Mouse (Mus musculus): Measurements from ENCODE around the gene Fras1. TPM values are rescaled to one million over a fixed set of nuclear protein-coding genes. Genes with fewer than 3 reads are reported as not detected.

Fras1 gene
- polyA plus RNA-seq, 1 experiment from 2014 or later = 10.8 TPM

DNA sequence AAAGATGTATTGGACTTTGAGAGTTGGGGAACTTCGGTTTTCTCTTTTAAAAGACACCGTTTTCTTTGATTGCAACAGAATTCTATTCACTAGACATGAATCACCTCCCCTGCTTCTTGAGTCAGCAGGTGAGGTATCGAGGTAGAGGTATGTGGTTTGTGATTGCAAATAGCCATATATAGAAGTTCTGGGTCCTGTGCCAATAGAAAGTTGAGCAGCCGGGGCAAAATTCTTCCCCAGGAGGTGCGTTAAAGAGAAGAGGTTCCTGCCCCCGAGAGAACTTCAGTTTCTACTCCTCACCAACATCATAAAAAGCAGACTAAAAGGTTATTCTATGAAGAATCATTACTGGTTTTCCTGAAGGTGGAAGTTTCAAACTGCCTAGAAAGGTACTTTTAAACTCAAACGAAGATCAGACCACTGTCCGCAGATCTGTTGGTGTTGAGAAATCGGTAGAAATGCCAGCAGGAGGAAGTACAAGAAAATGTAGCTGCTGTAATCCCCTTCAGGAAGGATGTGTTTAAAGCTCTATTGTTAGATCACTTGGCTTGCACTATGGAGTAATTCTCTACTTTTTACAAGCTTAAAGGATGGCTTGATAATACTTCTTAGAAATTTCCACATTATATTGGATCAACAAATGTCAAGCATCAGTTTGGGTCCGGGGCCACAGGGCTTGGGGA, 420.3 kb downstream of the Fras1 start:
- peak overlapping the region; percentile 70; the same call in 1 of the 2 replicates for H3K4me2 ChIP-seq
- no peak for ATAC-seq (ENCODE audit: low FRiP score)
- H3K27me3 ChIP-seq = peaks cover 26% of the 10 kb centered on the region
- 55% methylated on average over 10 of the region's 10 CpGs for WGBS
- no peaks in the 10 kb centered on the region for H3K36me3 ChIP-seq (replicated peaks)
- peaks cover 9% of the 10 kb centered on the region for H3K4me1 ChIP-seq
- no peaks in the 10 kb centered on the region for H3K9me3 ChIP-seq
- H3K27ac ChIP-seq = no peak overlapping the region
- H3K9ac ChIP-seq = no peak overlapping the region
- no peak overlapping the region for H3K4me3 ChIP-seq (replicated peaks)

DNA sequence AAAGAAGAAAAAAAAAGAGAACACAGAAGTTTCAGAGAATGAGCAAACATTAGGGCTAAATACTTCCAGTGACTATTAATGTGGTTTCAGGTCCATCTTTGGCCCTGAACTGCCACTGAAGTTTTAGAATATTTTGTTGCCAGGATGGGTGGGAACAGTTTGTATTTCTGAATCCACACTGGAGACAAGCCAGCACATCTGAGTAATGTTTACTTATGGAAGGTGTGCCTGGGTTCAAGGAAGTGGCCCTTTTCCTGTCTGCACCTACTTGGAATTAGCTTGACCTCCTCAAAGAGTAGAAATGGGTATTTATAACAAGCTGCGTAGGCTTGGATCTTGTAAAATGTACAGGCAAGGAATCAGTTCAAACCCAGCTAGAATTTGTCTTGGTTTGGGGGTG, 422.0 kb downstream of the Fras1 start:
- Histone ChIP-seq H3K4me3 (replicated peaks) (no peak overlapping the region), H3K27me3 (peaks cover 26% of the 10 kb centered on the region), H3K9ac (no peak overlapping the region), H3K36me3 (replicated peaks) (no peaks in the 10 kb centered on the region), H3K4me2 (no peak overlapping the region), H3K27ac (no peak overlapping the region), H3K4me1 (peaks cover 9% of the 10 kb centered on the region), H3K9me3 (no peaks in the 10 kb centered on the region)
- no peak for ATAC-seq (ENCODE audit: low FRiP score)
- WGBS = 89% methylated on average over 1 of the region's 1 CpGs

DNA sequence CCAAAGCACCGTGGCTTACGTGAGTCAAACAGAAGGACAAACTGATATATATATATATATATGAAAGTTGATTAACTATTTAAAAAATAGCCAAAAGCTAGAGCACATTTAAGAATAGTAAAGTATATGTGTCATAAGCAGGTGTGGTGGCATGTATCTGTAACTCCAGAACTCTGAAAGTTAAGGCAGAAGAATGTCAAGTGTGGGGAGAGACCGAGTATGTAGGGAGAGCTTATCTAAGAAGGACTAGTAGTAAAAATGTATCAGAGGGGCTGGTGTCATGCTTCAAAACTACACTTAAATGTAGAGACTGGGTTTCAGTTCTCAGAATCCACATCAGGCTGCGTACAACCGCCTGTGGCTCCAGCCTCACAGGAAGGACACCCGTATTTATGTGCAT, 423.7 kb downstream of the Fras1 start:
- Histone ChIP-seq H3K4me3 (replicated peaks) (no peak overlapping the region), H3K36me3 (replicated peaks) (no peaks in the 10 kb centered on the region), H3K9me3 (no peaks in the 10 kb centered on the region), H3K9ac (no peak overlapping the region), H3K27ac (no peak overlapping the region), H3K4me1 (peaks cover 9% of the 10 kb centered on the region), H3K4me2 (no peak overlapping the region), H3K27me3 (peaks cover 26% of the 10 kb centered on the region)
- 93% methylated on average over 6 of the region's 6 CpGs for WGBS
- ATAC-seq (ENCODE audit: low FRiP score) = no peak

DNA sequence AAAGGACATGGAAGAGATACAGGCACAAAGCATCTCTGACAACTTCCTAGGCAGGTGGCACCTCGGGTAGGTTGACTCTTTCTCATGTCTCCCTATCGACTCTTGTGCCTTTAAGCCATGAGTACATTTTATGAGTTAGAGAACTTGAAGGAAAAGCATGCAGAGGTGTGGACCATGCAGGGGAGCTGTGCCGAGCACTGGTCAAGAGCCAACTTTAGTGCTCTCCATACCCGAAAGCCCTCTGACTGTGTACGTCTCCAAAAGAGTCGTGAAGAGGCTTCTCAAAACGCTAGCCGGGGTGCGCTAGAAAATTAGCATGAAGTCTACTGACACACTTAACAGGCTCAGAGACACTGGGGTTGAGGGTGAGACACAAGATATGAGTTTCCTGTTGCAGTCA, 425.4 kb downstream of the Fras1 start:
- H3K27ac ChIP-seq = no peak overlapping the region
- H3K9ac ChIP-seq = no peak overlapping the region
- no peaks in the 10 kb centered on the region for H3K36me3 ChIP-seq (replicated peaks)
- WGBS = 87% methylated on average over 9 of the region's 9 CpGs
- H3K4me1 ChIP-seq = no peaks in the 10 kb centered on the region
- peaks cover 11% of the 10 kb centered on the region for H3K27me3 ChIP-seq
- no peaks in the 10 kb centered on the region for H3K9me3 ChIP-seq
- no peak overlapping the region for H3K4me2 ChIP-seq
- no peak for ATAC-seq (ENCODE audit: low FRiP score)
- no peak overlapping the region for H3K4me3 ChIP-seq (replicated peaks)

DNA sequence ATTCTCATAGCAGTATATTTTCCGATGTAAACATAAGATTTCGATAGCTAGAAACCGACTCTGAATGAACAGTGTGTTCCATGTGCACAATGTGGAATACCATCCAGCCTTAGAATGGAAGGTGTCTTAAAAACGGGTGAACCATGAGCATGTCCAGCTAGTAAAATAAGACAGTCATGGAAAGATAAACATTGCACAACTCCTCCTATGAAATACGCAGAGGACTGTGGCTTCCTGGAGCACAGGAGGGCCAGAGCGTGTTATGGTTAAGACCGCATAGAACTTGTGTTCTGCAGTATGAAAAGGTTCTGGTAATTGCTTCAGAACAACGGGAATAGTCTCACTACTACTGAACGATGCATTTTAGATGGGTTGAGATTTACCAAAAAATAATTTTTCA, 426.2 kb downstream of the Fras1 start:
- H3K27me3 ChIP-seq = peaks cover 4% of the 10 kb centered on the region; the same call in 1 of the 2 replicates
- no peak overlapping the region for H3K27ac ChIP-seq
- no peaks in the 10 kb centered on the region for H3K9me3 ChIP-seq
- H3K4me1 ChIP-seq = no peaks in the 10 kb centered on the region
- H3K4me2 ChIP-seq = no peak overlapping the region
- WGBS = 92% methylated on average over 9 of the region's 9 CpGs
- H3K36me3 ChIP-seq (replicated peaks) = no peaks in the 10 kb centered on the region
- H3K4me3 ChIP-seq (replicated peaks) = no peak overlapping the region
- H3K9ac ChIP-seq = no peak overlapping the region
- no peak for ATAC-seq (ENCODE audit: low FRiP score)

DNA sequence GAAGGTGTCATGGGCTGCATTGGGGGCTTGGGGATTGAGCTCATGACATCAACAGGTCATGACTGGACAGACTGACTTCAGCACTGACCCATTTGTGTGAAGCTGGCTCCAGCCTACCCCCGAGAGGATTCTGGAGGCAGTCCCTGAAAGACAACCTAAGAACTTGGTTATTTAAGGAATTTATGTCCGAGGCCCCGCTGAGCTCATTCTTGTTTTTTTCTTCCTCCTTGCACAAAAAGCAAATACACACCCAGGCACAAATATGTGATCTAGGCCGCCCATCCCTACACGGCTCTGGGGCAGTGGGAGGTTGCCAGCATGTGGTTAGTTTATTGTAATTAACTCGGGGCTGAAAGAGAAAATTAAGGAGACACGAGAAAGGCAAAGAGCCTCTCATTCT, 428.4 kb downstream of the Fras1 start:
- Histone ChIP-seq H3K27me3 (no peaks in the 10 kb centered on the region), H3K4me1 (no peaks in the 10 kb centered on the region), H3K9ac (no peak overlapping the region), H3K4me3 (replicated peaks) (no peak overlapping the region), H3K27ac (no peak overlapping the region), H3K4me2 (no peak overlapping the region), H3K9me3 (no peaks in the 10 kb centered on the region), H3K36me3 (replicated peaks) (no peaks in the 10 kb centered on the region)
- WGBS = 25% methylated on average over 7 of the region's 7 CpGs
- ATAC-seq (ENCODE audit: low FRiP score) = no peak

DNA sequence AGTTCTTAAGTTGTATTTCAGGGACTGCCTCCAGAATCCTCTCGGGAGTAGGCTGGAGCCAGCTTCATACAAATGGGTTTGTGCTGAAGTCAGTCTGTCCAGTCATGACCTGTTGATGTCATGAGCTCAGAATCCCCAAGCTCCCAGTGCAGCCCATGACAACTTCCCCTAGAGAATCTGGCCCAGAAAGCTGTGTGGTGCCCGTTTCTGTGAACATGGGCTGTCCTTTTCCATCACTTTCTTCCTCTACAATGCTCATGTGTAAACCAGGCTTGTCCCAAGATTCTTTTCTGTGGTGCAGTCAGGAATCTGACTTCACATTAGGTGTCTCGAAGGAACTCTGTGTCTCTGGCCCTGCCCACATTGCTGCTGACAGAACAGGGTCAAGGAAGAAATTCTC, 429.3 kb downstream of the Fras1 start:
- no peak overlapping the region for H3K4me3 ChIP-seq (replicated peaks)
- H3K9ac ChIP-seq = no peak overlapping the region
- no peaks in the 10 kb centered on the region for H3K27me3 ChIP-seq
- no peaks in the 10 kb centered on the region for H3K36me3 ChIP-seq (replicated peaks)
- no peak overlapping the region for H3K27ac ChIP-seq
- no peak for ATAC-seq (ENCODE audit: low FRiP score)
- WGBS = 63% methylated on average over 3 of the region's 3 CpGs
- no peak overlapping the region for H3K4me2 ChIP-seq
- no peaks in the 10 kb centered on the region for H3K4me1 ChIP-seq
- no peaks in the 10 kb centered on the region for H3K9me3 ChIP-seq

DNA sequence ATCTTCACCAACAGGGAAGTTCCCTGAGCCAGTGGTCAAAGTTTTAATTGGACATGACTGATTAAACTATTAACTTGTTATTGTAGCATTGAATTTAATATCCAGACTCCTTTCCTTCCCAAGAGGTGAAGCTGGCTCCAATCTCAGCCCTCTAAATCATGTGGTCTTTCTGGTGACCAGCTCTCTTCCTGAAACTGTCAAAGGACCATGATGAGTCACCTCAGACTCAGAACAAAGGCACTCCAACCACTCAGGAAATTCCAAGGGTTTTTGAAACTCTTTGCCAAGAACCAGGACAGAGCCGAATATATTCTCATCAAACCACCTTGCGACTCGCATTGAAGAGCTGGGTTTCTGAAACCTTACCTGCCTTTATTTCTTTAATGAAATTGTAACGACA, 430.5 kb downstream of the Fras1 start:
- no peak for ATAC-seq (ENCODE audit: low FRiP score)
- Histone ChIP-seq H3K9ac (no peak overlapping the region), H3K27ac (no peak overlapping the region), H3K27me3 (no peaks in the 10 kb centered on the region), H3K36me3 (replicated peaks) (no peaks in the 10 kb centered on the region), H3K4me3 (replicated peaks) (no peak overlapping the region), H3K4me1 (no peaks in the 10 kb centered on the region), H3K4me2 (no peak overlapping the region), H3K9me3 (no peaks in the 10 kb centered on the region)
- WGBS = 89% methylated on average over 4 of the region's 4 CpGs

DNA sequence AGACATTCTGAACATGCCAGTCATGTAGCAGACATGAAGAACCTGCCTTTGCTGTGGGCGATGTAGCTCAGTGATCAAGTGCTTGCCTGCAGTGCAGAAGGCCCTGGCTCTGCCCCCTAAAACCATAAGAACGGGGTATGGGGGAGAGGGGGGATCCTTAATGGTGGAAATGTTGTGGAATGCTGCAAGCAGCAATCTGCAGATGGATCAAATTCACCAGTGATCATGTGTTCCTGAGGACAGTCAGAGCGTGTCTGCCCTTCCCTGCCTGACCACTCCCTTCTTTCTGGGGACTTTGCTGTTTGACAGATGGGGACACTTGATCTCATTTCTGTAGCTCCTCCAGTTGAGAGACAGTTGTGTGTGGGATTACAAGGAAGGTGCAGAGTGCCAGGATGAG, 431.1 kb downstream of the Fras1 start:
- Histone ChIP-seq H3K36me3 (replicated peaks) (no peaks in the 10 kb centered on the region), H3K4me2 (no peak overlapping the region), H3K9ac (no peak overlapping the region), H3K9me3 (no peaks in the 10 kb centered on the region), H3K4me3 (replicated peaks) (no peak overlapping the region), H3K4me1 (no peaks in the 10 kb centered on the region), H3K27me3 (no peaks in the 10 kb centered on the region), H3K27ac (no peak overlapping the region)
- no peak for ATAC-seq (ENCODE audit: low FRiP score)
- WGBS = 79% methylated on average over 3 of the region's 3 CpGs

DNA sequence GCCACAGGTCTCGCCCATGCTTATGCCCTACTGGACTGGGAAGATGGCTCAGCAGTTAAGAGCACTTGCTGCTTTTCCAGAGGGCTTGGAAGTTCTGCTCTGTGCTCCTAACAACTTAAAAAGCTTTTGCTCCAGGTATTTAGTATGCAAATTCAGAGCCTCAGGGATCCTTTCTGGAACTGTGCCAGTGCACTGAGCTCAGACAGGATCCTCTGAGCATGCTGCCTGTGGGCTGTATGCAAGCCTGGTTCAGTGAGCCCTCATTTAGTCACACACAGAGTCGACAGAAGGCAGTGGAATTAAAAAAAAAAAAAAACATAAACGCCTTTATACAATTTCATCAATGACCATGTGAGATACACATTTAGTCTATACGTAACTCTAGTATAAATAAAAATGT, 436.9 kb downstream of the Fras1 start:
- Histone ChIP-seq H3K36me3 (replicated peaks) (no peaks in the 10 kb centered on the region), H3K4me2 (no peak overlapping the region), H3K27ac (no peak overlapping the region), H3K4me3 (replicated peaks) (no peak overlapping the region), H3K4me1 (no peaks in the 10 kb centered on the region), H3K27me3 (no peaks in the 10 kb centered on the region), H3K9ac (no peak overlapping the region), H3K9me3 (no peaks in the 10 kb centered on the region)
- ATAC-seq (ENCODE audit: low FRiP score) = no peak
- 73% methylated on average over 4 of the region's 4 CpGs for WGBS

DNA sequence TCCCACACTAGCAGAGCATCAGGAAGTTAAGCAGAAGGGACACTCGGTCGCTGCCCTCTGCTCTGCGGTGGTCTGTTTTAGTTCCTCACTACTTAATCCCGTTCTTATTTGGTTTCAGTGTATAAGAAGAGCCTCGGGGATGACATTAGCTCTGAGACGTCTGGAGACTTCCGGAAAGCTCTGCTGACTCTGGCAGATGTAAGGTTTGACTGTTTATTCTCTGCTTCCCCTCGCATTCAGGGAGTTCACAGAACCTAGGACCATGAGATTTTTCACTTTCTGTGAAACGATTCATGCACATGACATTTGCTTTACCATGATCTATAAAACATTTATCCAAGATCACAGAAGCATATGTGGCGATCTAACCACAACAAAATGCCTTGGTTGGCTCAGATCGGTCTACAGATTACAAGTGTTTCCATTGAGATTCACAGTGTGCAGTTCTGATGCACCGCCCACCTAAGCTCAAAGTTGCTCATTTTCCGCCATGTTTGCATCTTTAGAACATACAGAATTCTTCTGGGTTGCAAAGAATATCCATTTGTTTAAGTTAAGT, 451.1 kb downstream of the Fras1 start:
- Histone ChIP-seq H3K36me3 (replicated peaks) (no peaks in the 10 kb centered on the region), H3K9ac (no peak overlapping the region), H3K4me1 (no peaks in the 10 kb centered on the region), H3K4me3 (replicated peaks) (no peak overlapping the region), H3K9me3 (no peaks in the 10 kb centered on the region), H3K4me2 (no peak overlapping the region), H3K27ac (no peak overlapping the region), H3K27me3 (no peaks in the 10 kb centered on the region)
- no peak for ATAC-seq (ENCODE audit: low FRiP score)
- 94% methylated on average over 13 of the region's 13 CpGs for WGBS

DNA sequence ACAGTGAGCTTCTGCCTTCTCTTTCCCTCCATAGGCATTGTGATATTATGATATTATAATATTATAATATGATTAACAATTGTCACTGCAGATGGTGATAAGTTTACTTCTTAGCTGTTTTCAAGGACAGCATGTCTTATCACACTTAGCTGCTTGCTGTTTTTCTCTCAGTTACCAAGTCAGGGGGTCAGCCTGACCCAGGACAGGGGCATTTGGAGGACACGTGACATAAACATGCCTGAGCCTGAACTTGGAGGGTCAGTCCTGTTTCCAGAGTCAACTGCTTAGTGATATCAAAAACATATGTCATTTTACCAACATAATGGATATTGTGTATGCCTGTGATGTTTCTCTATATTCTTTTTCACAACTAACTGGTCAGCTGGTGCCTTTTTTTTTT, 453.4 kb downstream of the Fras1 start:
- Histone ChIP-seq H3K4me3 (replicated peaks) (no peak overlapping the region), H3K4me1 (no peaks in the 10 kb centered on the region), H3K9me3 (no peaks in the 10 kb centered on the region), H3K4me2 (no peak overlapping the region), H3K36me3 (replicated peaks) (no peaks in the 10 kb centered on the region), H3K9ac (no peak overlapping the region), H3K27me3 (no peaks in the 10 kb centered on the region), H3K27ac (no peak overlapping the region)
- WGBS = 80% methylated on average over 1 of the region's 1 CpGs
- ATAC-seq (ENCODE audit: low FRiP score) = no peak

All from forebrain, embryonic 12.5 days (tissue).